Mouse (Mus musculus): ENCODE results near the gene Ogfod1.

- no peak for TF ChIP-seq POLR2A (IDR thresholded peaks at IDR 0.05; ENCODE audit: extremely low read depth, insufficient read depth, low read length)
- TF ChIP-seq CTCF (IDR thresholded peaks at IDR 0.05; ENCODE audit: low read depth, low read length), result no peak
These were observed 39.6 kb downstream of the Ogfod1 start for GRCm38 (mm10) chr8:94076461-94077192.
